17 mouse cellular contexts compared by ENCODE assay signal in the genomic region with DNA sequence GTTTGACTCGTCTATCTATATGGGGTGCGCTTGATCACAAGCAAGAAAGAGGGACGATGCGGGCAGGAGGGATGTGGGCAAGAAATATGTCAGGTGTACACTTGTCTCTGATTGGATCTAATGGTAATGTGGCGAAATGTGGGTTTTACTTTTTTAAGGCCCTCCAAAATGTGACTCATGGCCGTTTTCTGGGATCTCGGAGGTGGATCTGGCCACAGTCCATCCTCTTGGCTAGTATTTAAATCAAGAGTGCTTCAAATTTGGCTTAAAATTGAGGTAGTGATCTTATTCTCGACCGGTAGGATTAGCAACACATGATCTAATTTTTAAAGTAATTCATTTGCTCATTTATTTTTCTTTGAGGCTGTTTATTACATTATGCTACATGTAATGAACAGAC. TPM values are rescaled to one million over a fixed set of nuclear protein-coding genes. Genes with fewer than 3 reads are reported as not detected.
"Had no signal": no experiment of that assay in that cellular context is flagged by ENCODE, and none has a peak within 500 bp of the region (broad histone marks: within the 10 kb centered on the region; RNA-seq: fewer than 3 reads in every experiment).

No protein-coding gene starts in this region.

- DNase-seq: kidney, adult 9 months; kidney, postnatal 14 days; kidney, postnatal 4 days; layer of hippocampus, adult 9-11 months; liver; lung, adult 18-20 months; lung, postnatal 10 days; lung, postnatal 36 days; retina, postnatal 1 day; right cerebral cortex, postnatal 4 days; thymus, postnatal 36 days had no signal

RNA-seq across cellular contexts. Expression of gene 4933415F23Rik, which starts 42.0 kb away (rescaled TPM):
- total RNA-seq: layer of hippocampus, adult 18-20 months; layer of hippocampus, postnatal 25 days; left cerebral cortex, adult 18-20 months; left cerebral cortex, postnatal 25 days; monocyte, adult 5-6 weeks; neutrophil, adult 5-6 weeks had no signal
